Mouse (Mus musculus): ENCODE results near the gene Loxl3. TPM values are rescaled to one million over a fixed set of nuclear protein-coding genes. Genes with fewer than 3 reads are reported as not detected.

The Loxl3 gene
- polyA plus RNA-seq, 1 experiment from 2014 or later = 1.2 TPM

- Histone ChIP-seq H3K36me3 (replicated peaks; ENCODE audit: insufficient read depth, low read length) (no peaks in the 10 kb centered on the region), H3K9me3 (ENCODE audit: low read length) (no peaks in the 10 kb centered on the region), H3K27me3 (ENCODE audit: insufficient read depth, low read length) (no peaks in the 10 kb centered on the region), H3K9ac (replicated peaks) (no peak overlapping the region), H3K4me1 (ENCODE audit: insufficient read depth) (peaks cover 35% of the 10 kb centered on the region), H3K4me2 (ENCODE audit: low read depth, low read length) (peak overlapping the region; percentile 56), H3K27ac (ENCODE audit: low read depth) (peak overlapping the region; percentile 69), H3K4me3 (ENCODE audit: low read depth, low read length) (peak overlapping the region; percentile 17; the same call in 1 of the 2 replicates)
- peak; percentile 62 for DNase-seq
- TF ChIP-seq CTCF (IDR thresholded peaks at IDR 0.05; ENCODE audit: low read depth) = peak; percentile 31
- peak; percentile 34; the same call in 1 of the 2 replicates for TF ChIP-seq EP300 (IDR thresholded peaks at IDR 0.05; ENCODE audit: low read depth)
- ATAC-seq = peak; percentile 71
- 33% methylated on average over 7 of the region's 7 CpGs for WGBS (ENCODE audit: insufficient replicate concordance)
Observed at GRCm38 (mm10) chr6:83004872-83005271, 29.1 kb upstream of the Loxl3 start.

- peak overlapping the region; percentile 69 for H3K27ac ChIP-seq (ENCODE audit: low read depth)
- no peak for ATAC-seq
- H3K36me3 ChIP-seq (replicated peaks; ENCODE audit: insufficient read depth, low read length) = no peaks in the 10 kb centered on the region
- no peak overlapping the region for H3K4me3 ChIP-seq (ENCODE audit: low read depth, low read length)
- WGBS (ENCODE audit: insufficient replicate concordance) = 64% methylated on average over 10 of the region's 10 CpGs
- TF ChIP-seq EP300 (IDR thresholded peaks at IDR 0.05; ENCODE audit: low read depth) (no peak), CTCF (IDR thresholded peaks at IDR 0.05; ENCODE audit: low read depth) (no peak)
- no peak overlapping the region for H3K4me2 ChIP-seq (ENCODE audit: low read depth, low read length)
- no peaks in the 10 kb centered on the region for H3K27me3 ChIP-seq (ENCODE audit: insufficient read depth, low read length)
- no peak for DNase-seq
- H3K9me3 ChIP-seq (ENCODE audit: low read length) = no peaks in the 10 kb centered on the region
- H3K9ac ChIP-seq (replicated peaks) = no peak overlapping the region
- peaks cover 41% of the 10 kb centered on the region for H3K4me1 ChIP-seq (ENCODE audit: insufficient read depth)
Observed at GRCm38 (mm10) chr6:83005444-83006011, 28.4 kb upstream of the Loxl3 start.

DNA sequence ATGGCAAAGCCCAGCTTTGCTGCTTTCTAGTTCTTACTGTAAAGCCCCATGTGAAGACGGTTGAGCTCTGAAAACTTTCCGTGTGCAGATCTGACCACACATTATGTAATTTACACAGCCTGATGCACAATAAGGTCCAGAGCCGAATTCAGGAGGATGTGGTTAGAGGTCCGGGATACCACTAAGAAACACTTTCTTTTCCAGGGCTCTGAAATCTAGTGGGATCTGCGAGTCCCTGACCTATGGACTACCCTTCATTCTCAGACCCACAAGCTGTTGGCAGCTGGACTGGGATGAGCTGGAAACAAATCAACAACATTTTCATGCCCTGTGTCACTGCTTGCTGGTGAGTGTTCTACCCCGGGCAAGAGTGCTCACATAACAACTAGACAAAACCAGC is 27.9 kb upstream of the Loxl3 start:
- DNase-seq = no peak
- Histone ChIP-seq H3K4me3 (ENCODE audit: low read depth, low read length) (no peak overlapping the region), H3K36me3 (replicated peaks; ENCODE audit: insufficient read depth, low read length) (no peaks in the 10 kb centered on the region), H3K9ac (replicated peaks) (no peak overlapping the region), H3K9me3 (ENCODE audit: low read length) (no peaks in the 10 kb centered on the region), H3K4me2 (ENCODE audit: low read depth, low read length) (no peak overlapping the region), H3K4me1 (ENCODE audit: insufficient read depth) (peaks cover 45% of the 10 kb centered on the region), H3K27me3 (ENCODE audit: insufficient read depth, low read length) (no peaks in the 10 kb centered on the region), H3K27ac (ENCODE audit: low read depth) (peak overlapping the region; percentile 69; the same call in 1 of the 2 replicates)
- TF ChIP-seq EP300 (IDR thresholded peaks at IDR 0.05; ENCODE audit: low read depth) (no peak), CTCF (IDR thresholded peaks at IDR 0.05; ENCODE audit: low read depth) (no peak)
- WGBS (ENCODE audit: insufficient replicate concordance) = 50% methylated on average over 6 of the region's 6 CpGs
- no peak for ATAC-seq

DNA sequence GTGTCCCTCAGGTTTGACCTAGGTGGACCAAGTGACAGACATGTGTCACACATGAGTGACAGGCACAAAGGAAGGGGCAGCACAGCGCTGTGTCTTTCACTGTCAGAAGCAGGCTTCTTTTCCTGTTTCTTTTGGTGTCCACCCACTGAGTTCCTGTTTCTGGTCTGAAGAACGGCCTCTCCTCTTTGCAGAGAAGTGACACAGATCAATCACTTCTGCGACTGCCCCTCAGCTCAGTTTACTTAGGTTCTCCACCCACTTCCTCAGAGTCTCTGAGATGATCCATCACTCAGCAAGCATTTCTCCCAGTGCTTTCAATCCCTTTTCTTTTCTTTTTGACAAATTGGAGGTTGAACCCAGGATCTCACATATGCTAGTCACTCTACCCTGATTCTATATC is 25.3 kb upstream of the Loxl3 start:
- H3K4me1 ChIP-seq (ENCODE audit: insufficient read depth) = peaks cover 54% of the 10 kb centered on the region

DNA sequence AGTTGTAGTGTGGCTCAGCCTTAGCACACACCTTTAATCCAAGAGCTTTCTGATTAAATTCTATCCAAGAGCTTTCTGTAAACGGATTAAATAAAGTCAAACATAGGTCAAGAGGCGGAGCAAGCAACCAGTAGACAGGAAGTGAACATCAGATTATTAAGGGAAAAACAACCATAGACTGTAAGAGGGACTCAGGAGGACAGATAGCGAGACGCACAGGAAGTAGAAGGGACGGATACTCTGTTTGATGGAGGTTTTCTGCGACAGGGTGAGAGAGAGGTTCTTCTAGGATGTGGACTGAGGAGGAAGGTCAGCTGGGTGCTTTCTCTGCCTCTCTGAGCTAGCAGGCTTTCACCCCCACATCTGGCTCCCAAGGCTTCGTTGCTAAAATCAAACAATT is 24.0 kb upstream of the Loxl3 start:
- 39% methylated on average over 7 of the region's 7 CpGs for WGBS (ENCODE audit: insufficient replicate concordance)

More for the DNA sequence above, 25.3 kb upstream of the Loxl3 start:
- Histone ChIP-seq H3K36me3 (replicated peaks; ENCODE audit: insufficient read depth, low read length) (no peaks in the 10 kb centered on the region), H3K9me3 (ENCODE audit: low read length) (no peaks in the 10 kb centered on the region), H3K9ac (replicated peaks) (no peak overlapping the region), H3K27me3 (ENCODE audit: insufficient read depth, low read length) (no peaks in the 10 kb centered on the region), H3K4me3 (ENCODE audit: low read depth, low read length) (no peak overlapping the region), H3K27ac (ENCODE audit: low read depth) (peak overlapping the region; percentile 64), H3K4me2 (ENCODE audit: low read depth, low read length) (no peak overlapping the region)
- TF ChIP-seq EP300 (IDR thresholded peaks at IDR 0.05; ENCODE audit: low read depth) = no peak
- no peak for TF ChIP-seq CTCF (IDR thresholded peaks at IDR 0.05; ENCODE audit: low read depth)
- 34% methylated on average over 3 of the region's 3 CpGs for WGBS (ENCODE audit: insufficient replicate concordance)
- ATAC-seq (no peak), DNase-seq (no peak)

DNA sequence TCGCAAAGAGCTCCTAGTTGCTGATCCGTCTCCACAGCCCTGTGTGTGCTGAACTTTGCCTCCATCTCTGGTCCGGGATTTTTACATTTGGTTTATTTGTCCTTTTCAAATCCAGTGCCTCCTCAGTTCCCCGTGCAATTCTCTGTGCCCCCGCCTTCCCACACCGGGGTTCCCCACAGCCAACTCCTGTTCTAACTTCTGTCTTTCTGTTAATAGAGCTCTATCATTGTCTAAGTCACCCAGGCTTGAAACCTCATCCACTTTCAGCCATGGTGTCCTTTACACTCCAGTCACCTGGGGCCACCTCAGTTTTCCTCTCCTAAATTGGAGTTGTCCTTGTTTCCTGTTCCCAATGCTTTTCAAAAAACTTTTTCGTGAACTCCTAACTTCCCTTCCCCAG is 22.7 kb upstream of the Loxl3 start:
- H3K9me3 ChIP-seq (ENCODE audit: low read length) = no peaks in the 10 kb centered on the region
- H3K27ac ChIP-seq (ENCODE audit: low read depth) = no peak overlapping the region
- H3K4me2 ChIP-seq (ENCODE audit: low read depth, low read length) = no peak overlapping the region
- 59% methylated on average over 7 of the region's 7 CpGs for WGBS (ENCODE audit: insufficient replicate concordance)
- no peak for TF ChIP-seq CTCF (IDR thresholded peaks at IDR 0.05; ENCODE audit: low read depth)
- TF ChIP-seq EP300 (IDR thresholded peaks at IDR 0.05; ENCODE audit: low read depth) = no peak
- H3K36me3 ChIP-seq (replicated peaks; ENCODE audit: insufficient read depth, low read length) = no peaks in the 10 kb centered on the region
- H3K9ac ChIP-seq (replicated peaks) = no peak overlapping the region
- DNase-seq = no peak
- H3K4me1 ChIP-seq (ENCODE audit: insufficient read depth) = peaks cover 40% of the 10 kb centered on the region
- H3K4me3 ChIP-seq (ENCODE audit: low read depth, low read length) = no peak overlapping the region
- ATAC-seq = no peak
- H3K27me3 ChIP-seq (ENCODE audit: insufficient read depth, low read length) = no peaks in the 10 kb centered on the region

More for the DNA sequence above, 24.0 kb upstream of the Loxl3 start:
- TF ChIP-seq CTCF (IDR thresholded peaks at IDR 0.05; ENCODE audit: low read depth) = no peak
- TF ChIP-seq EP300 (IDR thresholded peaks at IDR 0.05; ENCODE audit: low read depth) = 0 out of 2 replicates have a peak, but pooled peaks have one; percentile 30
- Histone ChIP-seq H3K27ac (ENCODE audit: low read depth) (peak overlapping the region; percentile 77), H3K4me3 (ENCODE audit: low read depth, low read length) (peak overlapping the region; percentile 19), H3K9me3 (ENCODE audit: low read length) (no peaks in the 10 kb centered on the region), H3K4me1 (ENCODE audit: insufficient read depth) (peaks cover 47% of the 10 kb centered on the region), H3K27me3 (ENCODE audit: insufficient read depth, low read length) (no peaks in the 10 kb centered on the region), H3K9ac (replicated peaks) (peak overlapping the region; percentile 57), H3K4me2 (ENCODE audit: low read depth, low read length) (peak overlapping the region; percentile 59), H3K36me3 (replicated peaks; ENCODE audit: insufficient read depth, low read length) (no peaks in the 10 kb centered on the region)
- DNase-seq = no peak
- ATAC-seq = no peak
